Mouse (Mus musculus) NIH3T3 (cell line): ENCODE measurements around the gene Sipa1.
"Not testable (repeated sequence)": the region's sequence is repeated elsewhere in the genome, so short reads cannot be mapped to it uniquely, and the experiment has no call there.

Source experiments
- DNase-seq: peaks from one replicate; pipeline ENCODE4 v3.0.0-alpha.2; 2012; ENCODE audit warnings: low read depth

The Sipa1 gene

DNA sequence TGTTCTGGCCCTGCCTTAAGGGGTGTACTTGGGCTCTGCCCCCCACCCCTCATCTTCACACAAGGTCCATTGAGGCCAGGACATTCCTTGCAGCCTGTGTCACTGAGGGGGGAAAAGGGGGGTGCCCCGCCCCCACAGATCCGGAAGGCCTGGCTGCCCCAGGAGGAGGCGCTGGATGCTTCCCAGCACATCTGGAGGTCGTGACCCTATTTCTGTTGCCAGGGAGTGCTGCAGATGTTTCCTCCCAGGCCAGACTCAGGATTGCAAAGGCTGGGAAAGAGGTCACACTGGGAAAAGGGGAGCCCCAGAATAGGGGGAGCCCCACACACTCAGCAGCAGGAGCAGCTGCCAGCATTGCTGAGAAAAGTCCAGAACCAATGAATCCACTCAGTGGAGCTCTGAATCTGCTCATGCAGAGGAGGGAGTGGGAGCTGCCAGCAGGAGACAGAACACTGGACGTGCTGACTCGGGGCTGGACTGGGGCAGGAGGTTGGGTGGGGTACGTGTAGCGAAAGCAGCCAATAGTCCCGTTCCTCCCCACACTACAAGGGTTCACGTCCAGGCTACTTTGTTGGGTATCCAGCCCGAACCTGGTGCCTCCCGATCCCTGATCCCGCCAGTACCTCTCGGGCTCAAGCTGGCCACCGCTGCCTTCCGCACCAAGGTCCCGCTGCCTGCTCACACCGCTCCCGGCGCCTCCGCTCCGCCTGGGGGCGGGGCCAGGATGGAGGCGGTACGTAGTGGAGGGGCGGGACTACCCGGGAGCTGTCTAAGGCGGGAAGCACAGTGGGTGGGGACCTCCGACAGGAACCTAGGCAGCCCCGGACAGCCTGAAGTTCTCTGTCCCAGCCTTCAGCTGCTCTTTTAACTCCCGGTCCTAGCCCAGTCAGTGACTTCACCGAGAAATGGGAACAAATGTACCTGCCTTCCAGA lies at the start of gene Sipa1:
Gene Sipa1, minus strand, starts transcription at position 727 of the 933 bp plus-strand sequence.
- peak; percentile 96 for DNase-seq

DNA sequence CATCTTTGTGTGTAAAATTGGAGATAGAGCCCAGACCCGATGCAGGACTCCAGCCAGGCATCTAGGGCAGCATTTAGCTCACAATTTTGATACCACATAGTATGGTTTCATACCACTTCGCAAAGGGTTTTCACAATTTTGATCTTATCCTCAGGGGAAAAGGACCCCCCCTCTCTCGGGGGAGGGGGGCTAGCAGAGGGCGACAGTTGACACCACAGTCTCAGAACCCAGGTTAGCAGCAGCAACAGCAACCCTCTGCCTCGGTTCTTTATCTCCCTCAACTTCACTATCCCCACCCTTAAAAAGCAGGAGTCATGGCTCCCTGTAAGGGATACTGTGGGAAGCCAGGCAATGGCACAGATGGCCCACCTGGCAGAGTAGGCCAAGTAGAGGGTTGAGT lies 49.7 kb upstream of the Sipa1 start:
- DNase-seq: no peak

DNA sequence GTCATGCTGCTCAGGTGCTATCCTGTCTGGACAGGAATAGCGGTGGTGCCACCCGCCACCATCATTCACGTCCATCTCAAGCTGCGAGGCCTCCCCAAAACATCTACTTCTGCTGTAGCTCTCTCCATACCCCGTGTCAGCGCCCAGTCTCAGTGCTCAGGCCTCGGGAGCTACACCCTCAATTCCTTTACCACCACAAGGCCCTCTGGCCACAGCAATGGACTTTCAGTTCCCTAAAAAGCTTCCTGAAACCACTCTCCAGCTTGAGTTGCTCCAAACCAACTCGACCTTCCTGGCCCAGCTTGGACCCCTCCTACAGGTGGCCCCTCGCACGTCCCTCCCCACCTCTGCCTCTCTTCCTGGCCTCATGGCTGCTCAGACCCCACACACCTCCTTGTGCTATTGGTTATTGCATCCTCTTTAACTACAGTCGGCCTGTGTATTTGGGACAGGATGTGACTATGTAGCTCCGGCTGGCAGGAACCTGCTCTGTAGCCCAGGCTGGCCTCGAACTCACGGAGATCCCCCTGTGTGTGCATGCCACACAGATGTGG lies 48.5 kb upstream of the Sipa1 start:
- no peak for DNase-seq

DNA sequence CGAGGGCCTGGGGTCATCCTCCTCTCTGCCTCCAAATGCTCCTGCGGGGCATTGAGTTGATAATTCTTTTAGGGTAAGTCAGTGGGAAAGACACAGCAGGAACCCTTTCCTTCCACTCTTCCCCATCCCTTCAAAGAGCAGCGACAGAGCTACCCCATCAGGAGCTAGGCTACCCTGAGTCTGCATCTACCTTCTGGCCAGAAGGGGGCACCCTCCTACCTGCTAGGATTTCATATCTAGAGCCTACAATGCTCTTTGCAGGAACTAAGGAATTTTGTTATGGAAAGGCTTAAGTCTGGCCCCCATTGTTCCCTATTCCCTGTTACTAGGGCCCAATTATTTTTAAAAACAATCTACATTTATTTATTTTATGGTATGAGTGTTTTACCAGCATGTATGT lies 47.7 kb upstream of the Sipa1 start:
- peak; percentile 93 for DNase-seq

DNA sequence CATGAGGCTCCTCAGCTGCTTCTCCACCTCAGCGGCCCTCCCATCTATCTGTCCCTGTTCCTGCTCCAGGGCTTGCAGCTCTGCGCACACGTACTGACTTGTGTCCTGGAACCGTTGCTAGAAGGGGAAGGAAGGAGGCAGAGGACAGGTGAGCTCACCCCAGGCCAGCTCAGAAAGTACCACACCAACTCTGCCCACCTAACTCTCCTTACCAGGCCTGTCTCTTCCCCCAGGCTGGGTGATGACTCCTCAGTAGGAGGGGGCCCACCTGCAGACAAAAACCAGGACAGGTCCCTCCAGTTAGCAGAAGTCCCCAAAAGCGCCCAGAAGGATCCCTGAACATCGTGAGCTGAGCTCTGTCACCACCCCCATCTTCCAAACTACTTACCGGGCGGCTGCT lies 47.1 kb upstream of the Sipa1 start:
- DNase-seq: no peak

DNA sequence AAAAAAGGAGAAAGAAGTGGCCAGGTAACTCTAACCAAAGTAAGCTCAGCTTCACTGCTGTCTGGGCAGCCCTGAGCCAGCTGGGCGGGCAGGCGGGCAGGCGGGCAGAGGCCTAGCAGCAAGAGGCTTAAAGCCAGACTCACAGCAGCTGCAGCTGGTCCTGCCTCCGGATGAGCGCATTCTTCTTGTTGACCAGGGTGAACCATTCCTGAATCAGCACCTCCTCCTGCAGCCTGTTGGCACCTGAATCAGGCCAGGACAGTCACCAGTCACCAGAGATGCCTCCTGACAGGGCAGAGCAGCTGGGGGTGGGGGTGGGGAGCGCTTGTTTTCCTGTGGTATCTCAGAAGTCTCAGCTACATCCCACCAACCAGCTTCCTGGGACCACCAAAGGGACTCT lies 46.6 kb upstream of the Sipa1 start:
- no peak for DNase-seq

DNA sequence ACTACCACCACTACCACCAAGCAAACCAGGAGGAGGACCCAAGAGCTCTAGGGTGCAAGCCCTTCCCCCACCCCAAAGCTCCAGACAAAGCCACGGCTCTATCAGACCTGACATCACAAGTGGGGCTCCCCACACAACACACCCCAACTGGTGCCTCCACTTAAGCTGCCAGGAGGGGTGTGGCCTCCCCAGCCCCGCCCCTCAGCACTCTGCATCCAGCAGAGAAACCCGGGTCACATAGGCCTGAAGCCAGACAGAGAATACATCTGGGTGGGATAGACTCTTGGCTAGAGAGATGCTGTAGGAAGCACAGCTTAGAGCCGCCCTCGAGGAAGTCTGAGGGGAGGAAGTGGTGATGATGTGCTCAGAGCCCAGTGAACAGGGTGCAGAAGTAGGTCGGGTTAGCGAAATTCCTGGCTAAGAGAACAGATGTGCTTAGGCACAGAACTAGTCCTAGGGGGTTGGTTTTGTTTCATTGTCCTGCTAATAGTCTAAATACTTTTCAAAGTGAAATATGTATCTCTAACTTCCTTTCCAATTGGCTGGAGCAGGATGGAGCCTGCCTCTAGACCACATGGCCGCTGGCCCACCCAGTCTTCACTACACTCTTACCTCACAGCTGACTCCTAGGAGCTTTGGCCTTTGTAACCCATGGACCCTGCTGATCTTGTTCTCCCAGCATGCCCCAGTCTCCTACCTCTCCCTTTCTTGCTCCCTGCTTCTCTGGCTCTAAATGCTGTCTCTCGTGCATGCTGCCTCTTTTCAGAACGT lies 41.5 kb upstream of the Sipa1 start:
- peak; percentile 79 for DNase-seq

DNA sequence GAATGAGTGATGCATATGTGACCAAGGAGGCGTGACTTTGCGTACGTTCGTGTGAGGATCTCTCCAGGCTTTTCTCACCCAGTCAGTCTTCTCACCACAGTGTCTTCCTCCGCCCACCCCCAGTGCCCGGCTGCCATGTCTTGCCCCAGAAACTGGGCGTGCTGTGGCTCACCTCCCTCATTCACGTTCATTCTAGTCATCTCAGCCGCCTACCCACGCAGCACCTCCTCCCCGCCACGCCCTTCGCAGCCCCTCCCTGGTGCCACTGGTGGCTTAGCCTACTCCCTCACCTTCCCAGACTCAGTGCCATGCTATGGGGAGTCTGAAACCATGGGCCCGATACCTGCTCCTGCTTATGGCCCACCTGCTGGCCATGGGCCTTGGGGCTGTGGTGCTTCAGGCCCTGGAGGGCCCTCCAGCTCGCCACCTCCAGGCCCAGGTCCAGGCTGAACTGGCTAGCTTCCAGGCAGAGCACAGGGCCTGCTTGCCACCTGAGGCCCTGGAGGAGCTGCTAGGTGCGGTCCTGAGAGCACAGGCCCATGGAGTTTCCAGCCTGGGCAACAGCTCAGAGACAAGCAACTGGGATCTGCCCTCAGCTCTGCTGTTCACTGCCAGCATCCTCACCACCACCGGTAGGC lies 40.8 kb upstream of the Sipa1 start, which contains the start of gene Kcnk7:
Gene Kcnk7, plus strand, starts transcription at position 205 of the 638 bp plus-strand sequence.
- DNase-seq: no peak

DNA sequence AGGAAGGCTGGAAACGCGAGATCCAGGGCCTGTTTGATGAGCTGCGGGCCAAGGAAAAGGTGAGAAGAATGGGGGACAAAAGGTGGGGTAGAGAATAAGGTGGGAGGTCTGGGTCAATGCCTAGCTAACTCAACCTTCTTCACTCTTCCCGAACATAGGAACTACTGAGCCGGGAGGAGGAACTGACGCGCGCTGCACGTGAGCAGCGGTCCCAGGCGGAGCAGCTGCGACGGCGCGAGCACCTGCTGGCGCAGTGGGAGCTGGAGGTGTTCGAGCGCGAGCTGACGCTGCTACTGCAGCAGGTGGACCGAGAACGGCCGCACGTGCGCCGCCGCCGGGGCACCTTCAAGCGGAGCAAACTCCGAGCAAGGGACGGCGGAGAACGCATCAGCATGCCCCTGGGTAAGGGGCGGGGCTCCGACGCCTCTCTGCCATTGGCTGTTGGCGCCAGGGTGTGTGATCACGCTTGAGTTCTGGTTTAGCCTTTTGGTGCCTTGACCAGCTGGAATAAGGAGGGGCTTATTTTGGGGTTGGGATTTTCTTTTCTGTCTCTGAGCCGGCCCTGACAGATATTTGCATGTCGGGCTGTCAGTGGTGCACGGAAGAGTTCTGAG lies 32.4 kb upstream of the Sipa1 start:
- no peak for DNase-seq

DNA sequence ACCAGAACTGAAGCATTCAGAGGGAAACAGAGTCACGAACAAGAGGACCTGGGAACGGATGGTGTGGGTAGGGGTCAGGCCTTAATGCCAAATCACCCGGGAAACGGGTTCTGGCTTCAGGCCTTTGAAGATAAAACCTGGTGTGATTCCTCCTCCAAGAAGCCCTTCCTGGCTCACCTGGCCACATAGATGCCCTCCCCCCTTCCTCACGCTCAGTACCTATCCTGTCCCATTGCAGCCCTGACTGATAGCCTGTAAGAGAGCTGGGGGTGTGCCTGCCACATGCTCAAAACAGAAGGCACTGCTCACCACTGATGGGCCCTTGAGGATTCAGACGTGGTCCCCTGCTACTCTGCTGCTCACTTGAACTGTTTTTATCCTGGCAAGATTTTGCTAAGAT lies 30.3 kb upstream of the Sipa1 start:
- DNase-seq: no peak

- DNase-seq: no peak
Measured at GRCm38 (mm10) chr19:5692913-5693396, 29.4 kb upstream of the Sipa1 start.

DNA sequence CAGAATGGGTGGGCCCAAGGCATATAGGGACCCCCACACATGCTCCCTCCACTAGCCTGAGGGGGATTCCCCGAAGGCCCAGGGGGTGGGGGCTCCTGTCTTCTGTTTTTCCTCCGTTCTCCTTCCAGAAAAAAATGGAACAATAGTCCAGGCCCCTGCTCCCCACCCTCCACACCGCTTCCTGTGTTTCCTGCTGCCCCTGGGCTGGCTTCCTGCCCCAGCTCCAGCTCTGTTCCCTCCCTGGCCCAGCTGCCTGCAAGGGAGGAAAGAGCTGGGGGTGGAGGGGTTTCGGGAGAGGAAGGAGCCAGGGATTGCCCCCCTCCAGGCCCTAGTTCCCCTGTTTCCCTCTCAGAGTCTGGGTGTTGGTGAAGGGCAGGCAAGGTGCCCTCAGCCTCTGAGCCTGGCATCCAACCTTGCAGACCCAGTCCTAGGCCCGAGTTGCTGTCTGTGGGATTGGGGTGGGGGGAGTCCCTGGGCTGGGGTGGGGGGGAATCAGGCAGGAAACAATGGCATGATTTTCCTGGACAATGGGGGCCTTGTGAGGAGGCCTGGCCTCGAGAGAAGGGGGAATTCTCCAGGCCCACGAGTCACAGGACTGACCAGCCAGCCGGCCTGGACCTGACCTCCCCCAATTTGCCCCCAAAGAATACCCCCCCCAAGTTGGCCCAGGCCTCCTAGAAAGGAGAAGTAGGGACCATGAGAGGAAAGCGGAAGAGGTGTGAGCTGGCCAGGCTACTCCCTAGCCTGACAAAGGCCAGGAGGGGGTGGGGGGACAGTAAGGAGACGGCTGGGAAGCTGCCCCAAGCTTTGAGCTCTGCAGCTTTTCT lies 28.8 kb upstream of the Sipa1 start:
- no peak for DNase-seq

- DNase-seq: no peak
Measured at GRCm38 (mm10) chr19:5691601-5692000, 28.1 kb upstream of the Sipa1 start.

DNA sequence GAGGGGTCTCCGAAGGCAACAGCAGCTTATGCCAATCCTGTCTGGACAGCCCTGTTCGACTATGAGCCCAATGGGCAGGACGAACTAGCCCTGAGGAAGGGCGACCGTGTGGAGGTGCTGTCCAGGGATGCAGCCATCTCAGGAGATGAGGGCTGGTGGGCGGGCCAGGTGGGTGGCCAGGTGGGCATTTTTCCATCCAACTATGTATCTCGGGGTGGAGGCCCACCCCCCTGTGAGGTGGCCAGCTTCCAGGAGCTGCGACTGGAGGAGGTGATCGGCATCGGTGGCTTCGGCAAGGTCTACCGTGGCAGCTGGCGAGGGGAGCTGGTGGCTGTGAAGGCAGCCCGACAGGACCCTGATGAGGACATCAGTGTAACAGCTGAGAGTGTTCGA lies 26.8 kb upstream of the Sipa1 start:
- DNase-seq: peak; percentile 22

- DNase-seq: peak; percentile 91
Measured at GRCm38 (mm10) chr19:5689565-5690342, 26.2 kb upstream of the Sipa1 start.

- DNase-seq: no peak
Measured at GRCm38 (mm10) chr19:5689088-5689428, 25.6 kb upstream of the Sipa1 start.

DNA sequence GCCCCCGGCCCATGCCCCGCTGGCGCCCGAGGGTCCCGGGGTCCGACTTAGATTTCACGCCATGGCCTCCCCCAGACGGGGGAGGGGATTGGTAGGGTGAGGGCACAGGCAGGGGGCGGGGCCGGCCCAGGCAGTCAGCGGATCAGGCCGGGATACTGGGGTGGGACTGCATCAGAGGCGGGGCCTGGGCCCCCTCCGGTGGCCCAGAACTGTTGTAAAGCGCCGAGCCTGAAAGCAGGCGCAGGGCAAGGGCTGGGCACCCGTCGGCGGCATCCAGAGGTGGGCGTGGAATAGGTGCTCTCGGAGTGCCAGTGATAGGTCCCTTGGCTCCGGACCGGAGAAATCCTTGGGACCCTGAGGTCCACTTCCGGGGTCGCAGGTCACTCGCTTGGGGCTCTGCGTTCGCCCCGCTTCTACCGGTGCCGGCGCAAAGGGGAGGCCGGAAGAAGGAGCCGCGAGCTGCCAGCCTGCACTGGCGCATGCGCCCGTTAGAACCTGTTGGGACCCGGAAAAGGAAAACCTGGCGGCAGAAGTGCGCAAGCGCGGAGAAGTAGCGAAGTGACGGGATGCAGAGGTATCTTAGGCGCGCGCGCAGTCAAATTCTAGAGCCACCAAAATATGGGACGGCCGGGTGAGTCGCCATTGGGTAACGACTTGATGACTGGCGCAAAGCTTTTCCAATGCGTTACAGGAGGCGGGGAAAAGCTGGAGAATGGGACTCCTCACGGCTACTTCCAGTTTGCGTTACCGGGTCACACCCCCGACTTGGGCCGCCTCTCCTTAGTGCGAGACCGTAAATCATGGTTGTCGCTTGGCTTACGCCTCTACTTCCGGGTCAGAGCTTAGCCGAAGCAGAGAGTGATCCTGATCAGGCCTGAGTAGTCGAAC lies 24.9 kb upstream of the Sipa1 start, which contains the start of the genes Map3k11 and Pcnx3:
Gene Map3k11, plus strand, starts transcription at position 543 of the 888 bp plus-strand sequence.
Gene Pcnx3, minus strand, starts transcription at position 709 of the 888 bp plus-strand sequence.
- peak; percentile 100 for DNase-seq

DNA sequence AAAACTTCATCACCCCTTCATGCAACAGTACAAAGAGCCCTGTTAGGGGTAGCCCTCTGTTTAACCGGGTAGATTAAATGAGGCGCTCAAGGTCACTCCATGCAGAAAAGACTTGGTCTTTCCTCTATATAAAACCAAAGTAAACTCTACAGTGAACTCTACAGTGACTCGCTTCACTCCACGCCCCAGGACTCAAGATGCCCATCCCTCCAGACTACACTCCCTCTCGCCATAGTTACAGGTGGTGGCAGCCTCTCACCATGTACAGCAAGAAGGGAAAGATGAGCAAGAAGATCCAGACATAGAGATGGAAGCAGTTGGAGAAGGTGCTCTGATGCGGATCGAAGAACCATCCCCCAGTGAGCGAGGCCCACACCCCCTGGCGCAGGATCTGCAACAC lies 24.2 kb upstream of the Sipa1 start:
- DNase-seq: peak; percentile 35

GRCm38 (mm10) chr19:5686954-5687353 lies 23.4 kb upstream of the Sipa1 start:
- DNase-seq: not testable (repeated sequence)
